Mouse (Mus musculus) kidney, adult 2 months (tissue): Measurements from ENCODE around the gene Cyp1a2. TPM values are rescaled to one million over a fixed set of nuclear protein-coding genes. Genes with fewer than 3 reads are reported as not detected.

Source experiments
- DNase-seq: peaks from one replicate; pipeline ENCODE4 v3.0.0; 2021
- H3K27ac ChIP-seq: fragments of 200-500 bp; 2 replicates; pipeline ENCODE4 v1.5.1; 2012; ENCODE audit warnings: low read depth, low read length, control low read depth, inconsistent platforms; ENCODE audit not compliant: insufficient read depth
- H3K27me3 ChIP-seq: fragments of 200-500 bp; replicated peaks from 2 replicates; pipeline ENCODE4 v1.6.1; 2012; ENCODE audit warnings: mild to moderate bottlenecking, moderate library complexity, low read length, inconsistent platforms; ENCODE audit not compliant: control insufficient read depth, insufficient read depth
- H3K36me3 ChIP-seq: fragments of 200-500 bp; 2 replicates; pipeline ENCODE4 v1.6.1; 2012; ENCODE audit warnings: mild to moderate bottlenecking, moderate library complexity, low read length, inconsistent platforms; ENCODE audit not compliant: control insufficient read depth, insufficient read depth
- H3K4me1 ChIP-seq: fragments of 200-500 bp; 2 replicates; pipeline ENCODE4 v1.6.1; 2011; ENCODE audit warnings: low read length; ENCODE audit not compliant: control insufficient read depth, insufficient read depth
- H3K4me3 ChIP-seq: fragments of 200-500 bp; 2 replicates; pipeline ENCODE4 v1.5.1; 2011; ENCODE audit warnings: mild to moderate bottlenecking, low read depth, low read length, control low read depth; ENCODE audit not compliant: insufficient read depth
- CTCF ChIP-seq: fragments of 200-500 bp; conservative IDR thresholded peaks from 2 replicates; pipeline ENCODE4 v1.5.1; 2011; ENCODE audit warnings: low read depth, mild to moderate bottlenecking, control low read depth, low read length, moderate library complexity, mixed read lengths; ENCODE audit not compliant: insufficient read depth, insufficient read length
- POLR2A ChIP-seq: fragments of 200-500 bp; IDR thresholded peaks from one replicate; pipeline ENCODE4 v1.6.1; 2011; ENCODE audit warnings: low read depth, low read length, control low read depth
- WGBS: fragments of 180-500 bp; shearing (Covaris S2); methylation state at CpG from one replicate; pipeline ENCODE4 v1.1.7; 2018; 5-methylcytosine and 5-hydroxymethylcytosine counted together
- polyA plus RNA-seq: library from polyadenylated mRNA; depleted of rRNA; stranded (reverse); fragments of >200 nt; gene quantifications from 2 replicates; pipeline ENCODE4 v1.2.3, GENCODE M21; 2012

The Cyp1a2 gene
- polyA plus RNA-seq, 1 experiment: not detected

DNA sequence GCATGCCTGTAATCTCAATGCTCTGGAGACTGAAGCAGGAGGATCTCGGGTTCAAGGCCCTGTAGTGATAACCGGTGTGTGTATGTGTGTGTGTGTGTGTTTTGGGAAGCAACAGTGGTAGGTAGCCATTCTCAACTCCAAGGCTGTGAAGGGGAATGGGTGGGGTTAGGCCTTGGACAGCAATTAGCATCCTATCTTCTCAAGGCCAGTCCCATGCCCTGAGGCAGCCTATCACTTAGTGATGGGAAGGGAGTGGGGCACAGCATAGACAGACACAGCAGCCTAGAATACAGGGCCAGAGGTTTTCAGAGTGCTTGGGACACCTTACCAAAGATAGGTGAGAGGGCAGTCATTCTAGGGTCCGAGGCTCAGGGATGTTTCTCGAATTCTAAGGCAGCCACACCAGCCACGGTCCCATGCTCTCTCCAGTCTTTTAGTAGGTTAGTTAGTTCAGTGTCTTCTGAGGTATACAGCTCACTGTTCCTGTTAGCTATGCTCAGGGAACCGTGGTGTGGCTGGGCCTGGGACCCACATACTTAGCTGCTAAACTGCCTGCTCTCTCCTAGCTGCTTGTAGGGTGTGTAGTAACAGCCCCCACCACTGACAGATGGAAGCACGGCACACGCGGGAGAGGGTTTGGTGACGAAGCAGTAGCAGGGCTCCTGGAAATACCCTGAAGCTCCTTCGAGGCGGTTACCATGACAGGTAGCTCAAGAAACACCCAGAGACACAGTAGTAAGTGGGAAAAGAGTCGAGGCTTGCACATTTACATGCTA, 41.5 kb downstream of the Cyp1a2 start:
- Histone ChIP-seq H3K27ac (no peak overlapping the region), H3K27me3 (no peaks in the 10 kb centered on the region), H3K4me3 (no peak overlapping the region), H3K36me3 (no peaks in the 10 kb centered on the region), H3K4me1 (peaks cover 58% of the 10 kb centered on the region)
- no peak for DNase-seq
- 78% methylated on average over 13 of the region's 13 CpGs for WGBS
- TF ChIP-seq POLR2A (no peak), CTCF (no peak)

DNA sequence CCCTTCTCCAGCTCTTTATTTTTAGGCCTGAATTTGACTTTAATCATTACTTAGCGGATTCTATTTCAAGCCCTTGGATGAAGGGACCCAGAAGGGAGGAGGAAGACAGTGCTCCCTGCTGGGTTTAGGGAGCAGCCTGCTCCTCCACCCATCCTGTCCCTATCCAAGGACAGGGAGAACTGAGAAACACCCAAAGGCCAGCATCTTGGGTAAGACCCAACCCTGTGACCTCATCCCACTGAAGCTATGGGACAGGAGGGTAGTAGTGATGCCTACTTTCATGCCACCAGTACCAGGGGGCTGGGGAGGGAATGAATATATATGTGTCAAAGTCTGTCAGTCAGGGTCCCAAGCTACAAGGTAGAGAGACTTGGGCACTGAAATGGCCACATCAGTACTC, 42.5 kb downstream of the Cyp1a2 start:
- Histone ChIP-seq H3K27ac (peak overlapping the region; percentile 41; the same call in 1 of the 2 replicates), H3K4me3 (no peak overlapping the region), H3K27me3 (no peaks in the 10 kb centered on the region), H3K4me1 (peaks cover 59% of the 10 kb centered on the region), H3K36me3 (no peaks in the 10 kb centered on the region)
- TF ChIP-seq CTCF: no peak
- no peak for TF ChIP-seq POLR2A
- 65% methylated on average over 1 of the region's 1 CpGs for WGBS
- DNase-seq: no peak

DNA sequence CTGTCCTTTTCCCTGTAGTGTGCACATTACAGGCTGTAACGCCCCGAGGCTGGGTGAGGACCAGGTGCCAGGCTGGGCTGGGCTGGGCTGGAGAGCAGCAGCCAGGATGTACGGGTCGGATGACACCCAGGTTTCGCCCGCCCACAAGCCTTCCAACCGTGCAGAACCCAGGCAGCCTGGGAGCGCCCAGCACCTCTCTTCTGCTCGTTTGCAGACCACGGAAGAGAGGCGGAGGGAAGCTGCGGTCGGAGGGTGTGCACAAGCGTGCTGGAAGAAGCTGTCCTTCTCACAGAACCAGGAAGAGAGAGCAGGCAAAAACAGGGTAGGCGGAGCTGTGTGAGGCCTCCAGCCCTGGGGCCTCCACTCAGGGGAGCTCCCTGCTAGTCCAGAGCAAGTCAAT, 43.1 kb downstream of the Cyp1a2 start:
- Histone ChIP-seq H3K27ac (peak overlapping the region; percentile 62), H3K36me3 (no peaks in the 10 kb centered on the region), H3K4me3 (no peak overlapping the region), H3K4me1 (peaks cover 59% of the 10 kb centered on the region), H3K27me3 (no peaks in the 10 kb centered on the region)
- DNase-seq: peak; percentile 73
- TF ChIP-seq POLR2A (peak; percentile 24), CTCF (no peak)
- WGBS: 11% methylated on average over 15 of the region's 15 CpGs

DNA sequence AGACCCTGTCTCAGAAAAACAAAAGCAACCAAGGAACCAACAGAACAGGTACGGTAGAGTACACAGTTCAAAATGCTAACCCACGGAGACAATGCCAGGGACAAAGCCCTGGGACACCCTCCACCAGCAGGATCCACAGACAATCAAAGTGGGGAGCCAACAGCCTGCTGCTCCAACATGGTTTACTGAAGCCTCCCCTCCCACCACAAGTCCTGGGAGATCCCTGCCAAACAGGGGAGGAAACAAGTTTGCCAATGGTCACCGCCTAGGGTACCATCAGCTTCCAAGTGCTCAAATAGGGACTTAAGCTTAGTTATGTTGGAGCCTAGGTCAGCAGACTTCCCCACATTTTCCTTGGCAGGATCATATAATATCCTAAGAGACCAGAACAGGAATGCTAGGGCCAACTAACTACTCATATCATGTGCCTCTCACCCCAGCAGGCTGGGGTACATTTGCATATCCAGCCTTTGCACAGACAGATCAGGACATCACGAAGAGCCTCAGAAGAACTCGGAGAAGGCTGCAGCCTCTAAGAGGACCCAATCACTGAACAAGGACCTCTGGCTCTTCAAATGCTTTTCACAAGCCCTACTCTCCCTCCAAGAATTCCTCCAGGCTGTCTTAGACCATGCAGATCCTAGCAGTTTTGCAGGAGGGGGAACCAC, 43.7 kb downstream of the Cyp1a2 start:
- Histone ChIP-seq H3K36me3 (no peaks in the 10 kb centered on the region), H3K27me3 (no peaks in the 10 kb centered on the region), H3K27ac (peak overlapping the region; percentile 62), H3K4me3 (no peak overlapping the region), H3K4me1 (peaks cover 59% of the 10 kb centered on the region)
- WGBS: 53% methylated on average over 5 of the region's 5 CpGs
- no peak for DNase-seq
- TF ChIP-seq POLR2A (no peak), CTCF (no peak)

DNA sequence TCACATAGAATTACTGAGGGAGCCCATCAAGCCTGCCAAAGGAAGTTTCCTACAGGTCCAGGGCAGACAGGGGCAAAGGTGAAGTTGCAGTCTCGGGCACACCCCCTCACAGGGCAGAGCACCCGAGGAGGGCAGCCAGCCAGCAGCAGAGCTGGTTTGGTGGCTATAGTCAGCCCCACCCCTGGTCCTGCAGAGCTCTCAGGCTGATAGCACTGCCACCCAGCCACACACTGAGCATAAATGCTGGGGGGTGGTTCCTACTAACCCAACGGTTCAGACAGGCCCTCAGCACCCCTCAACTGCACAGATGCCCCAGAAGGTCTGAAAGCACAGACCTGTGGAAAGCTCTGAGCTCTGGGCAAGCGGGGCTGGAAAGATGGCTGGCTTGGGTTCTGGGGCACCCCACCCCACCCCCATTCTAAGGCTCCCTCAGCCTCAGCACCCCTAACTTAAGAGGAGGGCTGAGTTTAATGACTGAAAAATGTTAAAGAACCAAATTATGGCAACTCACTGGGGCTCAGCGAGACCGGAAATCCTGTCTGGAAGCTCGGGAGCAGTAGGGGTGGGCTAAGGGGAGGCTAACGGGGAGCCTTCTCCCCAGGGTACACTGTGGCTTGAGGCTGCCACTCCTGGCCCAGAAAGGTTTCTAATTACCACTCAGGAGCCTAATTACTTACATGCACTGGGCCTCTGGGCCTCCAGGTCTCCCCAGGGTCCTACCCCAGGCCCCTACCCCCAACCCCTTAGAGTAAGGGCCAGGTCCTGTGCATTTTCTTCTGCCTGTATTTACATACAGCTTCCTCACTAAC, 44.6 kb downstream of the Cyp1a2 start:
- no peak overlapping the region for H3K4me3 ChIP-seq
- WGBS: 32% methylated on average over 8 of the region's 8 CpGs
- TF ChIP-seq POLR2A (no peak), CTCF (no peak)
- H3K27me3 ChIP-seq: no peaks in the 10 kb centered on the region
- H3K27ac ChIP-seq: peak overlapping the region; percentile 70
- peaks cover 57% of the 10 kb centered on the region for H3K4me1 ChIP-seq
- no peaks in the 10 kb centered on the region for H3K36me3 ChIP-seq
- peak; percentile 93 for DNase-seq

DNA sequence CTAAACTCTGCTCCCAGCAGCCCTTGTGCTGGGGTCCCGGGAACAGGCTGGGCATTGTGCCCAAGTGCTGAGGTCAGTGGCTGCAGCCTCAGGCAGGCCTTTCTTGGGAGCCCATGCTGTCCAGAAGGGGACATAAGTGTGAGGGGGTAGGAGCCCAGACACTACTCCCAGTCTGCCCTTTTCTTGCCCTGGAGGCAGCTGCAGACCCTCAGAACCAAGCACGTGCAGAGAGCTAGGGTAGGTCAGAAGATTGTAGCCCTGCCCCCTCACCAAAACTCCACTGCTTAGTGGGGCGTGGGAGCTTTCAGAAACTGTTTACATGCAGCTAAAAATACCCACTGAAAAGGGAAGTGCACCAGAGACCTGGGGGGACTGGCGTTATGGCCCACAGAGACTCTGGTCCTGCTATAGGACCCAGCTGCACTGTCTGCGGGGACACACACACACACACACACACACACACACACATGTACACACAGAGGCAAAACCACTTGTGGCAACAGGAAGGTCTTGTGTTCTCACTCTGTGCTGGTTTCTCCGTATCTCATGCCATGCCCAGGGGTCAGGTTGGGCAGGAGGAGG, 45.7 kb downstream of the Cyp1a2 start:
- H3K27ac ChIP-seq: peak overlapping the region; percentile 70
- H3K27me3 ChIP-seq: no peaks in the 10 kb centered on the region
- H3K36me3 ChIP-seq: no peaks in the 10 kb centered on the region
- 3% methylated on average over 6 of the region's 6 CpGs for WGBS
- H3K4me3 ChIP-seq: no peak overlapping the region
- DNase-seq: peak; percentile 80
- peaks cover 47% of the 10 kb centered on the region for H3K4me1 ChIP-seq
- TF ChIP-seq POLR2A: no peak
- TF ChIP-seq CTCF: no peak
